Mouse (Mus musculus): ENCODE results near the gene Isyna1.

DNA sequence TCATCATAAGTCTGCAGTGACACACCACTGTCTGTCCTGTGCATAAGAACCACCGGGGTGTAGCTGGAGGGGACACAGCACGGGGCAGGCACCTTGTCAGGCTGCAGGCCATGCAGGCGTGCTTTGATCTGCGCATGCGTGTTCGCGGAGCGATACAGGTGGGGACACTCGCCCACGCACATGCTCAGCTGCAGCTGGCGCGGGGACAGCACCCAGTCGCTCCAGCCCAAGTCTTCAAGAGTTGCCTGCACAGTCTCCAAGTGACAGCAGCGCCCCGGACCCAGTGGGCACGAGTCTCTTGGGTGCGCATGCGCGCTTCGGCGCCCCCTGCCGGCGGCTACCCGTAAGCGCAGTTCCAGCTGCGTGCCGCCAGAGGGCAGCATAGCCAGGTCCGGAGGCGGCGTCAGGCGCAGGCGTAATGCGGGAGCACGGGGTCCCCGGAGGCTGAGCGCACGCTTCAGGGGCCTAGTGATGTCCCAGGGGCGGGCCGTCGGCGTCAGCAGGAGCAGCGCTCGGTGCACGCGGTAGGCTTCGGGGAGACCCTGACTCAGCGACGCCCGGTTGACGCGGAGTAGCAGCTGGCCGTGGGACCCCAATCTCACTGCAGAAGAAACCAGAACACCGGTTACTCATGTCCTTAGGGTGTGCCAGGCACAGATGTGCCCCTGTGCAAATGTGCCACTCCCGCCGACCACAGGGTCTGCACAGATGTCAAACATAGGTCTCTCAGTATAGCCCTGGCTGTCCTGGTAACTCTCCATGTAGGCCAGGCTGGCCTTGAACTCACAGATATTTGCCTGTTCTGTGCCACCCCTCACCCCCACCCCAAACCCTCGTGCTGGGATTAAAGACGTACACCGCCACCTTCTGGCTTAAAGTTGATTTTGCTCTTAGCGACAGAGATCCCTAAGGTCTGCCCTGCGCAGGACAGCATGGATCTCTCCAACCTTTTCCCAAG is 35.7 kb downstream of the Isyna1 start:
- peak; percentile 35 for TF ChIP-seq POLR2A (IDR thresholded peaks at IDR 0.05; ENCODE audit: insufficient read depth, low read depth, low read length)
- TF ChIP-seq EP300 (IDR thresholded peaks at IDR 0.05; ENCODE audit: insufficient read depth, low read depth, low read length) = peak; percentile 90; the same call in 1 of the 2 replicates
- peak; percentile 99 for TF ChIP-seq CTCF (IDR thresholded peaks at IDR 0.05)
